Mouse (Mus musculus) stomach, postnatal 0 days (tissue): ENCODE results near the gene Ankrd44. TPM values are rescaled to one million over a fixed set of nuclear protein-coding genes. Genes with fewer than 3 reads are reported as not detected.

Experiments used
- ATAC-seq: fragments of 200-750 bp; cut with Nextera tagmentation; 2 replicates; pipeline ENCODE4 v1.8.0; 2017; ENCODE audit not compliant: low FRiP score, low TSS enrichment
- DNase-seq: peaks from one replicate; pipeline ENCODE4 v3.0.0-alpha.2; 2016; ENCODE audit warnings: low spot score
- H3K27ac ChIP-seq: fragments of 300-500 bp; sonication (generic); replicated peaks from 2 replicates; pipeline ENCODE4 v1.5.1; 2014; ENCODE audit warnings: mild to moderate bottlenecking, control low read depth
- H3K27me3 ChIP-seq: fragments of 300-500 bp; sonication (generic); 2 replicates; pipeline ENCODE4 v1.6.1; 2014; ENCODE audit warnings: low read length; ENCODE audit not compliant: control insufficient read depth, insufficient read depth
- H3K36me3 ChIP-seq: fragments of 300-500 bp; sonication (generic); 2 replicates; pipeline ENCODE4 v1.6.1; 2014; ENCODE audit warnings: low read length, mixed read lengths; ENCODE audit not compliant: control insufficient read depth, insufficient read depth
- H3K4me1 ChIP-seq: fragments of 300-500 bp; sonication (generic); replicated peaks from 2 replicates; pipeline ENCODE4 v1.6.1; 2014; ENCODE audit warnings: antibody characterized with exemption; ENCODE audit not compliant: control insufficient read depth, insufficient read depth
- H3K4me2 ChIP-seq: fragments of 300-500 bp; sonication (generic); replicated peaks from 2 replicates; pipeline ENCODE4 v1.6.1; 2014; ENCODE audit warnings: low read depth, mild to moderate bottlenecking, control low read depth, moderate library complexity
- H3K4me3 ChIP-seq: fragments of 300-500 bp; sonication (generic); 2 replicates; pipeline ENCODE4 v1.5.1; 2014; ENCODE audit warnings: low read depth, low read length, control low read depth
- H3K9ac ChIP-seq: fragments of 300-500 bp; sonication (generic); 2 replicates; pipeline ENCODE4 v1.6.1; 2014; ENCODE audit warnings: mild to moderate bottlenecking, low read length, control low read depth, mixed read lengths
- H3K9me3 ChIP-seq: fragments of 300-500 bp; sonication (generic); 2 replicates; pipeline ENCODE4 v1.6.1; 2016; ENCODE audit warnings: low read length; ENCODE audit not compliant: control insufficient read depth
- CTCF ChIP-seq: IDR thresholded peaks from 2 replicates; pipeline ENCODE4 v1.5.1; 2016; ENCODE audit warnings: antibody characterized with exemption, low read depth, mild to moderate bottlenecking, moderate library complexity
- EP300 ChIP-seq: optimal IDR thresholded peaks from 2 replicates; pipeline ENCODE3; 2016; ENCODE audit warnings: antibody characterized with exemption
- WGBS: fragments of 180-500 bp; shearing (Covaris S2); extraction: QIAGEN DNeasy Blood & Tissue Kit; methylation state at CpG from one replicate; pipeline ENCODE4 v1.1.7; 2014; 5-methylcytosine and 5-hydroxymethylcytosine counted together
- polyA plus RNA-seq: library from polyadenylated mRNA; unstranded; fragments of >200 nt; fragmentation: Nextera tagmentation; extraction: Ambion mirVana; gene quantifications from 2 replicates; pipeline ENCODE4 v1.2.1, GENCODE M21; 2015

Gene Ankrd44
- polyA plus RNA-seq, 1 experiment from 2014 or later = 7.8 TPM

DNA sequence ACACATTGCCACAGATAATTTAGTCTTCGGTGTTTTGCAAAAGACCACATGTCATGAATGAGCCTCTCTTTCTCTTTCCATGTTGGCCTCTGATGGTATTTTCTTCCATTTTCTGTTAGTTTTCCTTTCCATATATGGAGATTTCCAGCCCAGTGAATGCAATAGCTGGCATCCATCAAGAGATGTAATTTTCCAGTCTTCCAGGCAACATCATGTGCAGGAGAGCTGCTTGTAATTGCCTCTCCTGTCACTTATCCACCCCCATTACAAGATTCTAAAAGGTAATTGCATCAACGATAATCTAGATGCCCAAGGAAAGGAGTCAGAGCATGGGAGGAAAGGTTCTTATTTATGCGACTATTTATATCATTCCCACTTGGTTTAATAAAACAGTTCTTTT, 188.7 kb downstream of the Ankrd44 start:
- 77% methylated on average over 3 of the region's 3 CpGs for WGBS
- no peak overlapping the region for H3K4me3 ChIP-seq

DNA sequence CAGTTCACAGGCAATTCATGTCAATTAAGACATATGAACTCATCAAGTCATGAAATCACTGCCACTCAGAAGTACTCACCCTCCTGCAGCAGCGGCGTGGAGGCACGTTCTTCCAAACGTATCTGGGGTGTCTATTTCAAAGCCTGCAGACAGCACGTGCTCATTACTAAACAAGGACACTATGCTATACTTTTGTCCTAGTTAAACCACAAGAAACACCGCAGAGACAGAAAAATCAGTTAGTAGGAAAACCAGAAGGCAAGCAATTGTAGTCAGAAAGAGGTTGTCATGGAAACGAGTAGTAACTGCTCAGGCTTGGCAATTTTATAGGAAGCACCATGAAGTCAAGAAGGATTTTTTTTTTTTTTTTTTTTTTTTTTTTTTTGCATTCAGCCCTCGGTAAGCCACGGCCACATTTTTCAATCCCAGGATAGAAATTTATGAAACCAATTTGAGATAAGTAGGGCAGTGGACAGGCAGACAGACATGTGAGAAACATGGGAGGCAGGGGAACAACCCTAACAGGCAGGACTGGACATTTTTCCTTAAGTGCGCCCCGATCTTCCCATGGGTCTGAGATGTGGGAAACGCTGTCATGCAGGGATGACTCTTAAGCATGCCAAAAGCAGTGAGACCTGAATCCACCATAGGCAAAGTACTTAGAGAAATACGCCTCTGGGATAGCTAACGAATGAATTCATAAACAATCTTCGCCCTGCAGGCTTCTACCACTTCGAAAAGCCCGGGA, 191.1 kb downstream of the Ankrd44 start:
- Histone ChIP-seq H3K27me3 (no peaks in the 10 kb centered on the region), H3K36me3 (no peaks in the 10 kb centered on the region), H3K4me1 (no peaks in the 10 kb centered on the region), H3K4me2 (no peak overlapping the region), H3K27ac (no peak overlapping the region), H3K4me3 (no peak overlapping the region), H3K9ac (no peak overlapping the region), H3K9me3 (no peaks in the 10 kb centered on the region)
- WGBS = 70% methylated on average over 17 of the region's 17 CpGs
- no peak for DNase-seq
- ATAC-seq = no peak
- TF ChIP-seq CTCF = no peak
- TF ChIP-seq EP300 = no peak

More for the DNA sequence above, 188.7 kb downstream of the Ankrd44 start:
- H3K9me3 ChIP-seq = no peaks in the 10 kb centered on the region
- ATAC-seq (no peak), DNase-seq (no peak)
- no peaks in the 10 kb centered on the region for H3K4me1 ChIP-seq
- TF ChIP-seq CTCF = no peak
- TF ChIP-seq EP300 = no peak
- H3K4me2 ChIP-seq = no peak overlapping the region
- H3K36me3 ChIP-seq = no peaks in the 10 kb centered on the region
- no peaks in the 10 kb centered on the region for H3K27me3 ChIP-seq
- H3K9ac ChIP-seq = no peak overlapping the region
- H3K27ac ChIP-seq = no peak overlapping the region

DNA sequence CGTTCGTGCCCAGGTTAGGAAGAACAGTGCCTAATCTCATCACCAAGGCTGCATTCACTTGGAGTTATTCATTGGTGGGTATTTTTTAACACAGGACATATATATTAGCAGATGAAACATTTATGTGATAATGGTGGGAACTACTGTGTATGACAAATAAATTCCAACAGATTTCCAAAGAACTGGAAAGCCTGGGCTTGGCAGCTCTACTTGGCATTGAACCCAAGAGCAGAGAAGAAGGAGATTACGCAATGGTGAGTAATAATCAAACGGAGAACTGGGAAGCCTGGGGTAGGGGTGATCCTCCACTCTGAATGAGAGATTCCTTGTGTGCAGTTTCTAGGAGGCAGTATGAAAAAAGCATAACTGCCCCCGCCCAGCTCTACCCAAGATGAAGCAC, 196.9 kb downstream of the Ankrd44 start:
- 71% methylated on average over 5 of the region's 5 CpGs for WGBS

DNA sequence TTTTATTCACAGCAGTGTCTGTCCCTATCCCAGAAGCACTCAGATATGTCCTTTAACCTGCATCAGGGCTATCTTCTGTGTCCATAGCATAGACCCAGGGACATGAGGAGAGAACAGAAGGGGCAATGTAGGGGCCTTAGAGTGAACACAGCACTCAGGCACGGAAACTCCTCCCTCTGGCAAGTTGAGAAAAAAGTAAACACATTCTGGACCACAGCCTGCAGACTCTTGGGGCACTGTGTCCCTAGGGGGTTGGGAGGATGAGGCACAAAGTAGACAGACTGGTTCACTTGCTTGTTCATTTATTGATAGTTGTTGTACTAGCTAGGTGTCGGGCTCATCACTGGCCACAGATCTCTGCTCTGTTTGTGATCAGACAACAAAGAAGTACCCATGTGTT, 199.6 kb downstream of the Ankrd44 start:
- 56% methylated on average over 2 of the region's 2 CpGs for WGBS
- ATAC-seq (no peak), DNase-seq (no peak)
- Histone ChIP-seq H3K9me3 (no peaks in the 10 kb centered on the region), H3K27ac (no peak overlapping the region), H3K9ac (no peak overlapping the region), H3K36me3 (no peaks in the 10 kb centered on the region; the same call in 1 of the 2 replicates), H3K27me3 (no peaks in the 10 kb centered on the region), H3K4me2 (no peak overlapping the region), H3K4me1 (no peaks in the 10 kb centered on the region), H3K4me3 (no peak overlapping the region)
- TF ChIP-seq EP300 = no peak
- no peak for TF ChIP-seq CTCF

More for the DNA sequence above, 196.9 kb downstream of the Ankrd44 start:
- Histone ChIP-seq H3K27ac (no peak overlapping the region), H3K9ac (no peak overlapping the region), H3K4me2 (no peak overlapping the region), H3K9me3 (no peaks in the 10 kb centered on the region), H3K4me3 (no peak overlapping the region), H3K27me3 (no peaks in the 10 kb centered on the region), H3K4me1 (no peaks in the 10 kb centered on the region), H3K36me3 (no peaks in the 10 kb centered on the region; the same call in 1 of the 2 replicates)
- TF ChIP-seq EP300 (no peak), CTCF (no peak)
- ATAC-seq (no peak; the same call in 1 of the 2 replicates), DNase-seq (no peak)

DNA sequence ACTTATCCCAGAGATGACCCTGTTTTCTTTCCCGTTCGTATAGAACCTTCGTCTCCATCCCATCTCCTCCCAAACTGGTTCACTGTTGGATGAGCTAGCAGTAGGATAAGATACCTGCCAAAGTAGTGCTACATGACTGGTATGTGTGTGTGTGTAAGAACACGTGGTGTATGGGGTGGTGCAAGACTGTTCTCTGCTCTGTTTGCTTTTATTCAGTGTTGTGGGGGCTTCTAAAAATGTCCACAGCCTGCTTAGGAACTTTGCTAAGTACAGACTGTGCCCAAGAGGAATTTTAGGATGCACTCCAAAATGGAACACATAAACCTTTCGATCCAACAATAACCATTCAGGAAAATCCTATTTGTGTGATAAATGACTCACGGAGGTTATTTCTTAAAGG, 209.3 kb downstream of the Ankrd44 start:
- no peak for DNase-seq
- ATAC-seq = no peak
- 86% methylated on average over 6 of the region's 6 CpGs for WGBS
- no peak for TF ChIP-seq CTCF
- Histone ChIP-seq H3K4me1 (peaks cover 6% of the 10 kb centered on the region; the same call in 1 of the 2 replicates), H3K4me2 (no peak overlapping the region), H3K36me3 (no peaks in the 10 kb centered on the region), H3K9ac (no peak overlapping the region), H3K27me3 (no peaks in the 10 kb centered on the region), H3K27ac (no peak overlapping the region), H3K4me3 (no peak overlapping the region), H3K9me3 (no peaks in the 10 kb centered on the region)

DNA sequence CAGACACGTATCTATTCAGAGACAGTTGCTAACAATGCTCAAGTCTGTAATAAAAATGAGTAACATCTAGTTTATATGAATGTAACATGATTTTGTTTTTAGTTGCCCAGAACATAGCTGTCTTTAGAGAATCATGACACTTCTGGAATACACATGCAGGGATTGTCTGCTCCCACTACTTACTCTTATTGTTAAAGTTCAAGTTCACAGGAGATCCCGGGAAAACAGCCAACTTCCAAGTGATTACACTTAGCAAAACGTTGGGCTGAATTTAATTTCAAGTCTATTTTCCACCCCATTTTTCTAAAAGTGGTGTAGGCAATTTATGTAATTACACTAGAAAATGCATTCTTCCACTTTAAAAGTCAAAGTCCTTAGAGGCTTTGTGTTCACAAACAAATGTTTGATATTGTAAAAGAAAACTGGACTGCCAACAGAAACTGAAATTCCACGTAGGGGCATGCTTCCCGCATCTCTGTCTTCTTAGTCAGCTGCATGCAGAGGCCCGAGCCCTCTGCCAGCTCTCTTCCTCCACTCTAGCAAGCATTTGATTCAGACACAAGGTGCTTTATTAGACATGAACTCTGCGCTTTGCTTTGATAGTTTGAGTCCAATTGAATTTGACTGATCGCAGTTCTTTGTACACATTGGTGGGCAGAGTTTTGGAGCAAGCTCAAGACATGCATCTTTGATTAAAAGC, 211.0 kb downstream of the Ankrd44 start:
- no peak overlapping the region for H3K9ac ChIP-seq
- no peak overlapping the region for H3K4me2 ChIP-seq
- H3K4me3 ChIP-seq = no peak overlapping the region
- DNase-seq = no peak
- no peaks in the 10 kb centered on the region for H3K36me3 ChIP-seq
- ATAC-seq = no peak
- no peak for TF ChIP-seq EP300
- TF ChIP-seq CTCF = no peak
- H3K4me1 ChIP-seq = peaks cover 6% of the 10 kb centered on the region; the same call in 1 of the 2 replicates
- WGBS = 40% methylated on average over 8 of the region's 8 CpGs
- H3K27ac ChIP-seq = no peak overlapping the region
- H3K27me3 ChIP-seq = no peaks in the 10 kb centered on the region
- H3K9me3 ChIP-seq = no peaks in the 10 kb centered on the region
